Mouse (Mus musculus): Measurements from ENCODE around the gene Traf3ip3. TPM values are rescaled to one million over a fixed set of nuclear protein-coding genes. Genes with fewer than 3 reads are reported as not detected.

Traf3ip3 gene
- total and polyA plus RNA-seq, 3 experiments: 13.4 to 48.7 (median 14.1) TPM

DNA sequence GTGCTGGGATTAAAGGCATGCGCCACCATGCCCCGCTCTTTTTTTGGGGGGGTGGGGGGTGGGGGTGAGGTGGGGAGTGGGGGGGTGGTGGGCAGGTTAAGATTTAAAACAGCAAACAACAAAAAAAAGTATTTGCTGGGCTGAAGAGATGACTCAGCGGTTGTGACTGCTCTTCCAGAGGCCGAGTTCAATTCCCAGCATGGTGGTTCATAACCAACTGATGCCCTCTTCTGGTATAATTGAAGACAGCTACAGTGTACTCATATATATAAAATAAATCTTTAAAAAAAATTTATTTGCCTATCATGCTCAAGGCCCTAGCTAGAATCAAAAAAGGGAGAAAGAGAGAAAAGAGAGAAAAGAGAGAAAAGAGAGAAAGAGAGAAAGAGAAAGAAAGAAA lies 75.7 kb downstream of the Traf3ip3 start:
- H3K36me3 ChIP-seq (replicated peaks): peaks cover 68% of the 10 kb centered on the region
- H3K9me3 ChIP-seq (replicated peaks): no peaks in the 10 kb centered on the region
- H3K4me3 ChIP-seq (ENCODE audit: low read depth, low read length): no peak overlapping the region
- no peak for TF ChIP-seq POLR2AphosphoS5 (IDR thresholded peaks at IDR 0.05; ENCODE audit: insufficient replicate concordance, low read depth, low read length)
- TF ChIP-seq CTCF (IDR thresholded peaks at IDR 0.05; ENCODE audit: low read depth, low read length): no peak
- DNase-seq (ENCODE audit: low spot score) (no peak), ATAC-seq (ENCODE audit: extremely low read depth, insufficient number of reproducible peaks, low FRiP score, poor library complexity, severe bottlenecking) (no peak)
- peaks cover 25% of the 10 kb centered on the region for H3K4me1 ChIP-seq (ENCODE audit: insufficient read depth, low read depth, low read length)
- no peaks in the 10 kb centered on the region for H3K27me3 ChIP-seq (ENCODE audit: insufficient read depth, low read length)

Other genes starting within 250 kb of the Traf3ip3 start
- gene Syt14, start 165.9 kb downstream of the Traf3ip3 start, total RNA-seq (2014; fragmentation: Nextera tagmentation): not detected in 2 replicates
- gene Syt14, start 165.9 kb downstream of the Traf3ip3 start, total RNA-seq (2017): 0.16 and 0.17 TPM in 2 replicates
- gene Syt14, start 165.9 kb downstream of the Traf3ip3 start, polyA plus RNA-seq (2012): not detected in 2 replicates
- 13.2 and 23.9 TPM in 2 replicates for gene Diexf, start 71.4 kb downstream of the Traf3ip3 start, total RNA-seq (2014; fragmentation: Nextera tagmentation)
- 20.7 and 28.0 TPM in 2 replicates for gene Diexf, start 71.4 kb downstream of the Traf3ip3 start, total RNA-seq (2017)
- gene Diexf, start 71.4 kb downstream of the Traf3ip3 start, polyA plus RNA-seq (2012): 3.0 and 3.4 TPM in 2 replicates
- 0.23 and 0.34 TPM in 2 replicates for gene Irf6, start 48.6 kb downstream of the Traf3ip3 start, total RNA-seq (2014; fragmentation: Nextera tagmentation)
- gene Irf6, start 48.6 kb downstream of the Traf3ip3 start, total RNA-seq (2017): 0.38 and 0.58 TPM in 2 replicates
- 0.04 TPM in 1 of 2 replicates, not detected in the other for gene Irf6, start 48.6 kb downstream of the Traf3ip3 start, polyA plus RNA-seq (2012)
- gene A130010J15Rik, start 33.7 kb downstream of the Traf3ip3 start, total RNA-seq (2014; fragmentation: Nextera tagmentation): 6.5 and 10.2 TPM in 2 replicates
- gene A130010J15Rik, start 33.7 kb downstream of the Traf3ip3 start, total RNA-seq (2017): 15.5 and 18.9 TPM in 2 replicates
- 1.7 and 2.2 TPM in 2 replicates for gene A130010J15Rik, start 33.7 kb downstream of the Traf3ip3 start, polyA plus RNA-seq (2012)
- 0.30 TPM in 1 of 2 replicates, not detected in the other for gene Lamb3, start 6.0 kb upstream of the Traf3ip3 start, total RNA-seq (2014; fragmentation: Nextera tagmentation)
- gene Lamb3, start 6.0 kb upstream of the Traf3ip3 start, total RNA-seq (2017): 0.22 TPM in 1 of 2 replicates, not detected in the other
- 0.03 TPM in 1 of 2 replicates, not detected in the other for gene Lamb3, start 6.0 kb upstream of the Traf3ip3 start, polyA plus RNA-seq (2012)
- not detected in 2 replicates for gene Hsd11b1, start 62.4 kb upstream of the Traf3ip3 start, total RNA-seq (2014; fragmentation: Nextera tagmentation)
- gene Hsd11b1, start 62.4 kb upstream of the Traf3ip3 start, total RNA-seq (2017): 0.27 TPM in 1 of 2 replicates, not detected in the other
- not detected in 2 replicates for gene Hsd11b1, start 62.4 kb upstream of the Traf3ip3 start, polyA plus RNA-seq (2012)
- gene G0s2, start 71.5 kb upstream of the Traf3ip3 start, total RNA-seq (2014; fragmentation: Nextera tagmentation): not detected in 2 replicates
- gene G0s2, start 71.5 kb upstream of the Traf3ip3 start, total RNA-seq (2017): not detected in 2 replicates
- gene G0s2, start 71.5 kb upstream of the Traf3ip3 start, polyA plus RNA-seq (2012): not detected in 2 replicates
- gene Camk1g, start 168.6 kb upstream of the Traf3ip3 start, total RNA-seq (2014; fragmentation: Nextera tagmentation): not detected in 2 replicates
- not detected in 2 replicates for gene Camk1g, start 168.6 kb upstream of the Traf3ip3 start, total RNA-seq (2017)
- gene Camk1g, start 168.6 kb upstream of the Traf3ip3 start, polyA plus RNA-seq (2012): not detected in 2 replicates

All from G1E (cell line).